Mouse (Mus musculus) MEL (cell line): ENCODE results near the gene Zfp512b.

ENCODE experiments used
- CTCF ChIP-seq, 3 experiments: IDR thresholded peaks in 2 of 3; conservative IDR thresholded peaks in 1 of 3; 2 replicates each; pipeline ENCODE4 v1.5.1; 2011 to 2012; ENCODE audit warnings: low read length in 3 of 3, low read depth in 2 of 3, mild to moderate bottlenecking in 2 of 3, improper control_type of control experiment in 1 of 3, inconsistent platforms in 1 of 3, mixed read lengths in 1 of 3, moderate library complexity in 1 of 3; ENCODE audit not compliant: control insufficient read depth in 1 of 3, insufficient read depth in 1 of 3, poor library complexity in 1 of 3, severe bottlenecking in 1 of 3
- ETS1 ChIP-seq: IDR thresholded peaks from 2 replicates; pipeline ENCODE4 v1.6.1; 2012; ENCODE audit warnings: low read depth, mild to moderate bottlenecking, inconsistent platforms, low read length, improper control_type of control experiment, moderate library complexity
- NELFE ChIP-seq: IDR thresholded peaks from 2 replicates; pipeline ENCODE4 v1.6.1; 2011; ENCODE audit warnings: low read depth, low read length, improper control_type of control experiment
- POLR2AphosphoS2 ChIP-seq: IDR thresholded peaks from 2 replicates; pipeline ENCODE4 v1.6.1; 2011; ENCODE audit warnings: low read length, improper control_type of control experiment
- TCF12 ChIP-seq: IDR thresholded peaks from 2 replicates; pipeline ENCODE4 v1.6.1; 2014; ENCODE audit warnings: low read depth, mild to moderate bottlenecking, inconsistent platforms, low read length, improper control_type of control experiment, moderate library complexity

DNA sequence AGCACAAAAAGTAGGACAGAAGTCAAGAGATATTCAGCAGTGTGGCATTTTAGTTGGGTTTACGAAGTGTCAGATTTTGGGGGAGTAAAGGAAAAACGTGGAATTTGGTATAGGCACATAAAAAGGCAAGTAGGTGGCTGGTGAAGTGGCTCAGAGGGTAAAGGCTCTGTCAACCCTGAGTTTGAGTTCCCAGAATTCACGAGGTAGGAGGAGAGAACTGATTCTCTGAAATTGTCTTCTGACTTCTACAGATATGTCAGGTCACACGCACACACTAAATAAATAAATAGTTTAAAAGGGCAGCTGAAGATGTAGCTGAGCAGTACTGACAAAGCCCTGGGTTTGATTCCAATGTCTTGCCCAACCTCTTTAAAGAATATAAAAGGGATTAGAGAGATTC is 9.8 kb upstream of the Zfp512b start:
- TF ChIP-seq ETS1 (no peak), POLR2AphosphoS2 (no peak), NELFE (no peak), CTCF (IDR thresholded peaks at IDR 0.05 in 2 of 3, conservative IDR thresholded peaks at IDR 0.05 in 1 of 3; ENCODE audit: control insufficient read depth in 1 of 3, insufficient read depth in 1 of 3, low read depth in 2 of 3, low read length in 3 of 3, poor library complexity in 1 of 3, severe bottlenecking in 1 of 3) (no peak), TCF12 (no peak)
